Mouse (Mus musculus) stomach, postnatal 0 days (tissue): Measurements from ENCODE around the gene Vmn1r179.

ENCODE experiments used
- CTCF ChIP-seq: IDR thresholded peaks from 2 replicates; pipeline ENCODE4 v1.5.1; 2016; ENCODE audit warnings: antibody characterized with exemption, low read depth, mild to moderate bottlenecking, moderate library complexity
- EP300 ChIP-seq: optimal IDR thresholded peaks from 2 replicates; pipeline ENCODE3; 2016; ENCODE audit warnings: antibody characterized with exemption

DNA sequence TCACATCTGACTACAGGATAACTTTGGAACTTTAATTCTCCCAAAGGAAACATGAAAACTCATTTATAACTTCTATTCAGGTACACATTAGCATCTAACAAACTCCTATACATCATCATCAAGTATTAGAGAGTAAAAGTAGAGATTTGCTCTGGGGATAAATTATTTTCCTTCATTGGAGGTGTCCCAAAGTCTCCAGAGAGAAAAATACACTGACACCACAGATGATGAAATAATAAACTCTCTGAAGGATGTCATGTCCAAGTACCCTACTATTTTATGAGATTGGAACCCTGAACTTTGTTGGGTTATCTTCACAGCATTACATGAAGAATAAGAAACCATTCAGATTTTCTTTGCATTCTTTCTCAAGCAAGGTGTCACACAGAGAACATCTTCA lies 23.6 kb downstream of the Vmn1r179 start, which contains the start of gene Vmn1r180:
- TF ChIP-seq CTCF, result no peak
- TF ChIP-seq EP300, result no peak
